Mouse (Mus musculus): ENCODE results near the gene Grk5.
"Not testable (repeated sequence)": the region's sequence is repeated elsewhere in the genome, so short reads cannot be mapped to it uniquely, and the experiment has no call there.

Gene Grk5

GRCm38 (mm10) chr19:60889714-60890315 is at the start of gene Grk5:
TSS of gene Grk5 (plus strand) at chr19:60889749.
- peak; percentile 98 for DNase-seq

- no peak for DNase-seq
Observed at GRCm38 (mm10) chr19:60843324-60843723, 46.2 kb upstream of the Grk5 start.

- no peak for DNase-seq
Observed at GRCm38 (mm10) chr19:60845731-60846130, 43.8 kb upstream of the Grk5 start.

GRCm38 (mm10) chr19:60860868-60861700 is 28.5 kb upstream of the Grk5 start, which contains the start of gene Sfxn4:
TSS of gene Sfxn4 (minus strand) at chr19:60861479.
- DNase-seq = peak; percentile 91

GRCm38 (mm10) chr19:60866169-60866568 is 23.4 kb upstream of the Grk5 start:
- DNase-seq = not testable (repeated sequence)

GRCm38 (mm10) chr19:60870489-60870888 is 19.1 kb upstream of the Grk5 start:
- DNase-seq = no peak

GRCm38 (mm10) chr19:60871366-60871765 is 18.2 kb upstream of the Grk5 start:
- DNase-seq = no peak

- DNase-seq = no peak
Observed at GRCm38 (mm10) chr19:60872272-60872671, 17.3 kb upstream of the Grk5 start.

GRCm38 (mm10) chr19:60873501-60873900 is 16.0 kb upstream of the Grk5 start:
- DNase-seq = no peak

GRCm38 (mm10) chr19:60874064-60874694 is 15.4 kb upstream of the Grk5 start, which contains the start of gene Prdx3:
TSS of gene Prdx3 (minus strand) at chr19:60874556.
- peak; percentile 97 for DNase-seq

- DNase-seq = peak; percentile 57
Observed at GRCm38 (mm10) chr19:60883129-60883528, 6.4 kb upstream of the Grk5 start.

- no peak for DNase-seq
Observed at GRCm38 (mm10) chr19:60887637-60888036, 1.9 kb upstream of the Grk5 start.

GRCm38 (mm10) chr19:60889101-60889713 is 342 bp upstream of the Grk5 start:
- DNase-seq = peak; percentile 78

GRCm38 (mm10) chr19:60890391-60891122 is 1.0 kb downstream of the Grk5 start:
- DNase-seq = no peak

- DNase-seq = no peak
Observed at GRCm38 (mm10) chr19:60891123-60891470, 1.5 kb downstream of the Grk5 start.

- peak; percentile 84 for DNase-seq
Observed at GRCm38 (mm10) chr19:60891934-60892547, 2.5 kb downstream of the Grk5 start.

- no peak for DNase-seq
Observed at GRCm38 (mm10) chr19:60895251-60895880, 5.8 kb downstream of the Grk5 start.

- no peak for DNase-seq
Observed at GRCm38 (mm10) chr19:60903139-60903538, 13.6 kb downstream of the Grk5 start.

- DNase-seq = no peak
Observed at GRCm38 (mm10) chr19:60903971-60904370, 14.4 kb downstream of the Grk5 start.

- DNase-seq = no peak
Observed at GRCm38 (mm10) chr19:60905477-60905876, 15.9 kb downstream of the Grk5 start.

GRCm38 (mm10) chr19:60910304-60910703 is 20.8 kb downstream of the Grk5 start:
- DNase-seq = no peak

- DNase-seq = no peak
Observed at GRCm38 (mm10) chr19:60911653-60912052, 22.1 kb downstream of the Grk5 start.
